Comparison of ENCODE assay signal across 14 mouse cellular contexts in genomic region chr4:32160815-32161214, GRCm38 (mm10).
DNase-seq lines count a peak whose midpoint lies in the region; ATAC-seq and TF ChIP-seq lines count a peak whose summit lies in the region.
"Had no signal": no experiment of that assay in that cellular context is flagged by ENCODE, and none has a peak within 500 bp of the region (broad histone marks: within the 10 kb centered on the region; RNA-seq: fewer than 3 reads in every experiment).

No protein-coding gene starts in this region.

- no peak overlapping the region for H3K9ac ChIP-seq in MEL (ENCODE audit: control insufficient read depth, low read depth, low read length, poor library complexity, severe bottlenecking)
- H3K9ac ChIP-seq in liver, embryonic 16.5 days (ENCODE audit: low read depth, low read length), result no peak overlapping the region
- H3K9ac ChIP-seq: lung, embryonic 14.5 days had no signal

- peaks cover 0 to 10% of the 10 kb centered on the region in 2 experiments; a peak in 2 of 4 replicates for H3K36me3 ChIP-seq in MEL (ENCODE audit: control insufficient read depth in 1 of 2, insufficient read depth in 2 of 2, low read length in 2 of 2)
- no peaks in the 10 kb centered on the region for H3K36me3 ChIP-seq in liver, embryonic 16.5 days (ENCODE audit: control insufficient read depth, insufficient read depth)

- TF ChIP-seq EP300 in MEL (IDR thresholded peaks at IDR 0.05; ENCODE audit: low read depth in 1 of 2, low read length in 2 of 2), result no peak

- TF ChIP-seq POLR2A in MEL (IDR thresholded peaks at IDR 0.05; ENCODE audit: control insufficient read depth in 1 of 2, insufficient read depth in 1 of 2, low read depth in 1 of 2, low read length in 2 of 2, poor library complexity in 1 of 2), result 0 out of 4 replicates have a peak, but pooled peaks of 1 of the 2 experiments have one; percentile 19

- H3K4me1 ChIP-seq in MEL (ENCODE audit: control insufficient read depth in 1 of 2, insufficient read depth in 2 of 2, low read length in 2 of 2), result peaks cover 5 to 22% of the 10 kb centered on the region in 2 experiments
- H3K4me1 ChIP-seq in liver, embryonic 16.5 days (ENCODE audit: control insufficient read depth, low read depth, low read length), result peaks cover 5% of the 10 kb centered on the region

- H3K27ac ChIP-seq in MEL (ENCODE audit: control insufficient read depth, low read depth, low read length), result no peak overlapping the region
- H3K27ac ChIP-seq in liver, embryonic 16.5 days (ENCODE audit: low read length), result no peak overlapping the region
- H3K27ac ChIP-seq: stomach, postnatal 0 days had no signal

- no peak overlapping the region for H3K4me2 ChIP-seq in liver, embryonic 16.5 days (ENCODE audit: low read depth, low read length)
- H3K4me2 ChIP-seq: lung, embryonic 14.5 days had no signal

- H3K79me2 ChIP-seq in MEL (ENCODE audit: control insufficient read depth, insufficient read depth, low read length, poor library complexity), result no peaks in the 10 kb centered on the region

- WGBS in liver, embryonic 16.5 days (ENCODE audit: insufficient replicate concordance), result 28% methylated on average over 2 of the region's 2 CpGs

- H3K27me3 ChIP-seq in MEL (ENCODE audit: control insufficient read depth in 1 of 2, insufficient read depth in 2 of 2, low read length in 2 of 2), result no peaks in the 10 kb centered on the region
- no peaks in the 10 kb centered on the region for H3K27me3 ChIP-seq in liver, embryonic 16.5 days (ENCODE audit: control insufficient read depth, insufficient read depth, low read depth, low read length)

- no peak for TF ChIP-seq RAD21 in MEL (IDR thresholded peaks at IDR 0.05; ENCODE audit: low read depth, low read length)

- no peak overlapping the region for H3K4me3 ChIP-seq in MEL (ENCODE audit: control insufficient read depth in 1 of 2, insufficient read depth in 1 of 2, low read depth in 2 of 2, low read length in 2 of 2)
- H3K4me3 ChIP-seq in liver, embryonic 16.5 days (ENCODE audit: low read depth, low read length), result no peak overlapping the region
- H3K4me3 ChIP-seq: erythroblast, embryonic 14.5 days had no signal

- no peaks in the 10 kb centered on the region for H3K9me3 ChIP-seq in MEL (replicated peaks; ENCODE audit: insufficient read depth, low read length)
- no peaks in the 10 kb centered on the region for H3K9me3 ChIP-seq in liver, embryonic 16.5 days (replicated peaks; ENCODE audit: control insufficient read depth, low read length)

- DNase-seq in lung, adult 18-20 months, result peak; percentile 25 to 28
- no peak for DNase-seq in lung, postnatal 4 days
- DNase-seq in MEL (ENCODE audit: low read depth, low spot score), result peak; percentile 58
- DNase-seq in thymus, postnatal 10 days (ENCODE audit: low spot score in 2 of 2), result peak; percentile 31 to 39
- no peak for DNase-seq in adrenal gland, postnatal 10 days
- DNase-seq in embryo, embryonic 9.5 days (ENCODE audit: extremely low spot score), result no peak
- no peak for DNase-seq in adrenal gland, postnatal 25 days
- DNase-seq: kidney, postnatal 4 days; lung, embryonic 14.5 days; right cerebral cortex, adult 18-20 months had no signal

- no peak for TF ChIP-seq CTCF in MEL (IDR thresholded peaks at IDR 0.05 in 2 of 3, conservative IDR thresholded peaks at IDR 0.05 in 1 of 3; ENCODE audit: control insufficient read depth in 1 of 3, insufficient read depth in 1 of 3, low read depth in 2 of 3, low read length in 3 of 3, poor library complexity in 1 of 3, severe bottlenecking in 1 of 3)

- peak; percentile 37; the same call in 1 of the 2 replicates for ATAC-seq in liver, embryonic 16.5 days (ENCODE audit: low read depth)
- ATAC-seq: midbrain, embryonic 16.5 days had no signal

TF ChIP-seq in MEL, 35 proteins besides CTCF, POLR2A, EP300 and RAD21:
- TF ChIP-seq MAZ (IDR thresholded peaks at IDR 0.05; ENCODE audit: low read depth, low read length) (no peak), POLR2AphosphoS5 (IDR thresholded peaks at IDR 0.05; ENCODE audit: borderline replicate concordance, low read depth, low read length) (no peak), ZNF384 (IDR thresholded peaks at IDR 0.05; ENCODE audit: low read depth, low read length) (no peak)

Comparison
In these comparisons a context has a peak if more than half of its experiments do, and no peak if none do; other contexts are left out.
1. DNase-seq: peak in lung, adult 18-20 months (2 of 2), MEL (single experiment) and thymus, postnatal 10 days (2 of 2); none in lung, postnatal 4 days (0 of 2), adrenal gland, postnatal 10 days (single experiment), embryo, embryonic 9.5 days (single experiment) and adrenal gland, postnatal 25 days (single experiment).